Mouse (Mus musculus): ENCODE measurements around the gene Map3k20. TPM values are rescaled to one million over a fixed set of nuclear protein-coding genes. Genes with fewer than 3 reads are reported as not detected.
A peak's percentile ranks its signal among the peaks of the same experiment; 100 is the strongest.

Map3k20 gene
- total RNA-seq (2014; rRNA removed) (6.0 and 6.6 TPM in 2 replicates), polyA plus RNA-seq (2015; fragmentation: Nextera tagmentation; extraction: Ambion mirVana) (3.5 and 3.6 TPM in 2 replicates)

DNA sequence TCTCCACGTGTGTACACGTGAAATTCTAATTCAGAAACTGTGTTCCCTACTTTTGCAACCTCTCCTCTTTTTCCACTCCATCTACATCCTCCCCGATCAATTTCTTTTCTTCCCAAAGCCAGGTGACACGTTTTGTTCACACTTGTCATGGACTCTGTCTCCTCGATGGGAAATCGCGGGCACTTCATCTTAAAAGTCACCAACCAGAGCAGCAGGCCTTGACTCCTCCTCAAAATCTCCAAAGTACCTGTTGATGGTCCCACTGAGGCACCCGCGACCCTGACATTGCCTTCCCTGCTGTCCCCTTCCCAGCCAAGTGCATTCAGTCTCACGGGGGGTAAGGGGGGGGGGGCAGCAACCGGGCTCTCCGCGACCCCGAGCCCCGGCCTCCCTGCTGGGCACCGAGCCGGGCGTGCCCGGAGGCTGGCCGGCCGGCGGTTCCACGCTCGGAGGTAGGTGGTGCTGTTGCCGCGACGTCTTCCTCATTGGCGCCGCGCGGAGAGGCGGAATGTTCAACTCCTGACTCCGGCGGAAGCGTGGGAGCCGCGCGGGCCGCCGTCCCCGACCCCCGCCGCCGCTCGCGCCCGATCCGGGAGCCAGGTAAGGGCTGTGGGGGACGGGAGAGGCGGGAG is at the start of gene Map3k20:
Gene Map3k20 (plus strand): TSS at position 382 of the 632 bp plus-strand sequence.
- Histone ChIP-seq H3K4me1 (ENCODE audit: insufficient read depth, low read length) (no peaks in the 10 kb centered on the region), H3K4me3 (ENCODE audit: low read length) (peak within 1 kb of the TSS; percentile 81), H3K36me3 (ENCODE audit: insufficient read depth, low read length) (no peaks in the 10 kb centered on the region), H3K4me2 (ENCODE audit: low read depth, low read length) (peak within 1 kb of the TSS; percentile 95), H3K9me3 (ENCODE audit: low read length) (no peaks in the 10 kb centered on the region), H3K9ac (replicated peaks; ENCODE audit: low read length) (peak within 1 kb of the TSS; percentile 84), H3K27ac (peak within 1 kb of the TSS; percentile 45; the same call in 1 of the 2 replicates), H3K27me3 (ENCODE audit: insufficient read depth, low read length) (no peaks in the 10 kb centered on the region)
- TF ChIP-seq CTCF (IDR thresholded peaks at IDR 0.05; ENCODE audit: low read depth), result no peak
- 1% methylated on average over 49 of the region's 50 CpGs for WGBS
- DNase-seq (ENCODE audit: low spot score) (peak; percentile 76), ATAC-seq (peak; percentile 86)

GRCm38 (mm10) chr2:72238421-72238820 is 47.0 kb upstream of the Map3k20 start:
- no peak overlapping the region for H3K4me3 ChIP-seq (ENCODE audit: low read length)
- 76% methylated on average over 2 of the region's 2 CpGs for WGBS
- no peak overlapping the region for H3K27ac ChIP-seq
- H3K9me3 ChIP-seq (ENCODE audit: low read length), result no peaks in the 10 kb centered on the region
- no peak overlapping the region for H3K4me2 ChIP-seq (ENCODE audit: low read depth, low read length)
- DNase-seq (ENCODE audit: low spot score) (no peak), ATAC-seq (no peak)
- H3K9ac ChIP-seq (replicated peaks; ENCODE audit: low read length), result no peak overlapping the region
- H3K27me3 ChIP-seq (ENCODE audit: insufficient read depth, low read length), result no peaks in the 10 kb centered on the region
- 0 out of 2 replicates have a peak, but pooled peaks cover 6% of the 10 kb centered on the region for H3K36me3 ChIP-seq (ENCODE audit: insufficient read depth, low read length)
- H3K4me1 ChIP-seq (ENCODE audit: insufficient read depth, low read length), result no peaks in the 10 kb centered on the region
- no peak for TF ChIP-seq CTCF (IDR thresholded peaks at IDR 0.05; ENCODE audit: low read depth)

DNA sequence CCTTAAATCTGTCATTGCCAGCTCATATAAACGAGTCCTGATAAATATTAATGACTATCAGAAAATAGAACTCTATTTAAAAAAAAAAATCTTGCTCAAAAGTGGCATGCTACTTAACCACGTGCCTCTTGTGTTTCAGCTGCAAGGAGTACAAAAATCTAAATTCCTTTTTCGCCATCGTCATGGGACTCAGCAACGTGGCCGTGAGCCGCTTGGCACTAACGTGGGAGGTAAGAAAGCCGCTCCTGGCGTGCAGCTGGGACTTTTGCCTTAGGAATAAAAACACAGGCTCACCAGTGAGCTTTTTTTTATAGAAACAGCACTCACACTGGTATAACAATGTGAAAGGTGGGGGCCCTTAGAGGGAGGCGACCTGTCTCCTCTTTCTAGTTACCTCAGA is 46.5 kb upstream of the Map3k20 start:
- WGBS, result 47% methylated on average over 11 of the region's 11 CpGs

GRCm38 (mm10) chr2:72239456-72239855 is 46.0 kb upstream of the Map3k20 start:
- ATAC-seq, result no peak
- TF ChIP-seq CTCF (IDR thresholded peaks at IDR 0.05; ENCODE audit: low read depth), result no peak
- no peaks in the 10 kb centered on the region for H3K27me3 ChIP-seq (ENCODE audit: insufficient read depth, low read length)
- no peaks in the 10 kb centered on the region for H3K9me3 ChIP-seq (ENCODE audit: low read length)
- H3K4me2 ChIP-seq (ENCODE audit: low read depth, low read length), result no peak overlapping the region
- 0 out of 2 replicates have a peak, but pooled peaks cover 6% of the 10 kb centered on the region for H3K36me3 ChIP-seq (ENCODE audit: insufficient read depth, low read length)
- WGBS, result 86% methylated on average over 8 of the region's 8 CpGs
- H3K4me3 ChIP-seq (ENCODE audit: low read length), result no peak overlapping the region
- H3K4me1 ChIP-seq (ENCODE audit: insufficient read depth, low read length), result no peaks in the 10 kb centered on the region
- no peak overlapping the region for H3K27ac ChIP-seq
- H3K9ac ChIP-seq (replicated peaks; ENCODE audit: low read length), result no peak overlapping the region
- DNase-seq (ENCODE audit: low spot score), result no peak

More for the DNA sequence above, 46.5 kb upstream of the Map3k20 start:
- Histone ChIP-seq H3K9me3 (ENCODE audit: low read length) (no peaks in the 10 kb centered on the region), H3K27me3 (ENCODE audit: insufficient read depth, low read length) (no peaks in the 10 kb centered on the region), H3K36me3 (ENCODE audit: insufficient read depth, low read length) (0 out of 2 replicates have a peak, but pooled peaks cover 6% of the 10 kb centered on the region), H3K4me2 (ENCODE audit: low read depth, low read length) (no peak overlapping the region), H3K4me1 (ENCODE audit: insufficient read depth, low read length) (no peaks in the 10 kb centered on the region), H3K4me3 (ENCODE audit: low read length) (no peak overlapping the region), H3K27ac (no peak overlapping the region), H3K9ac (replicated peaks; ENCODE audit: low read length) (no peak overlapping the region)
- ATAC-seq (no peak), DNase-seq (ENCODE audit: low spot score) (no peak)
- no peak for TF ChIP-seq CTCF (IDR thresholded peaks at IDR 0.05; ENCODE audit: low read depth)

DNA sequence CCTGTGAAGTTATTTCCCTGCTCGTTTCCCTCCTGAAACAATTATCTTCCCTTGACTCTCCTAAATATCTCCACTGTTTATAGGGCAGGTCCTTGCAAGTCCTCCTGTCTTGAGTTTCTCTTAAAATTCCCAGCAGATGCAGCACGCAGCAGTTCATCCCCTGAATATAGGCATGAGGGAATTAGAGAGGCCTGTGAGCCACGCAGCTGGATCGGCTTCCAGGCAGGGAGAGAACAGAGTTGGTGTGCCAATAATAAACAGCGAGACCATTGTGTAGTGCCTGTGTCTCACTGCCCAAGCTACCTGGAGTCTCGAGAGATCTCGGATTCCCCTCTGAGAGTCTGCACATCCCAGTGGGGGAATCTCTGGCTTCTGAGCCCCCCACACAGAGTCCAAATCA is 45.4 kb upstream of the Map3k20 start:
- Histone ChIP-seq H3K9me3 (ENCODE audit: low read length) (no peaks in the 10 kb centered on the region), H3K27me3 (ENCODE audit: insufficient read depth, low read length) (no peaks in the 10 kb centered on the region), H3K4me3 (ENCODE audit: low read length) (no peak overlapping the region), H3K4me2 (ENCODE audit: low read depth, low read length) (no peak overlapping the region), H3K9ac (replicated peaks; ENCODE audit: low read length) (no peak overlapping the region), H3K36me3 (ENCODE audit: insufficient read depth, low read length) (0 out of 2 replicates have a peak, but pooled peaks cover 6% of the 10 kb centered on the region), H3K4me1 (ENCODE audit: insufficient read depth, low read length) (no peaks in the 10 kb centered on the region), H3K27ac (no peak overlapping the region)
- DNase-seq (ENCODE audit: low spot score), result no peak
- TF ChIP-seq CTCF (IDR thresholded peaks at IDR 0.05; ENCODE audit: low read depth), result no peak
- ATAC-seq, result 0 out of 2 replicates have a peak, but pooled peaks have one; percentile 27
- WGBS, result 51% methylated on average over 7 of the region's 7 CpGs

GRCm38 (mm10) chr2:72240691-72241090 is 44.7 kb upstream of the Map3k20 start:
- Histone ChIP-seq H3K36me3 (ENCODE audit: insufficient read depth, low read length) (0 out of 2 replicates have a peak, but pooled peaks cover 6% of the 10 kb centered on the region), H3K9me3 (ENCODE audit: low read length) (no peaks in the 10 kb centered on the region), H3K27me3 (ENCODE audit: insufficient read depth, low read length) (no peaks in the 10 kb centered on the region), H3K27ac (no peak overlapping the region), H3K4me3 (ENCODE audit: low read length) (no peak overlapping the region), H3K4me1 (ENCODE audit: insufficient read depth, low read length) (no peaks in the 10 kb centered on the region), H3K4me2 (ENCODE audit: low read depth, low read length) (no peak overlapping the region), H3K9ac (replicated peaks; ENCODE audit: low read length) (no peak overlapping the region)
- DNase-seq (ENCODE audit: low spot score) (no peak), ATAC-seq (no peak)
- no peak for TF ChIP-seq CTCF (IDR thresholded peaks at IDR 0.05; ENCODE audit: low read depth)
- WGBS, result 82% methylated on average over 7 of the region's 7 CpGs
